Mouse (Mus musculus) MEL-GATA-1-ER (cell line): ENCODE measurements around the gene Ahdc1.
A peak's percentile ranks its signal among the peaks of the same experiment; 100 is the strongest.

Experiments
- DNase-seq: peaks from one replicate; pipeline ENCODE4 v3.0.0-alpha.2; 2012; ENCODE audit warnings: low read depth; ENCODE audit errors: extremely low read depth

Gene Ahdc1

GRCm38 (mm10) chr4:133011028-133011820 is at the start of gene Ahdc1:
Gene Ahdc1, plus strand, starts transcription at chr4:133011260.
- DNase-seq = peak; percentile 62

GRCm38 (mm10) chr4:132961866-132962265 is 49.2 kb upstream of the Ahdc1 start:
- no peak for DNase-seq

GRCm38 (mm10) chr4:132962628-132963027 is 48.4 kb upstream of the Ahdc1 start:
- no peak for DNase-seq

- no peak for DNase-seq
These were observed 47.6 kb upstream of the Ahdc1 start for GRCm38 (mm10) chr4:132963436-132963835.

GRCm38 (mm10) chr4:132964064-132964463 is 47.0 kb upstream of the Ahdc1 start:
- no peak for DNase-seq

GRCm38 (mm10) chr4:132964473-132964872 is 46.6 kb upstream of the Ahdc1 start:
- DNase-seq = no peak

GRCm38 (mm10) chr4:132968105-132968938 is 42.7 kb upstream of the Ahdc1 start:
- no peak for DNase-seq

GRCm38 (mm10) chr4:132971601-132972000 is 39.5 kb upstream of the Ahdc1 start:
- no peak for DNase-seq

- DNase-seq = no peak
These were observed 39.0 kb upstream of the Ahdc1 start for GRCm38 (mm10) chr4:132972101-132972500.

GRCm38 (mm10) chr4:132972556-132972955 is 38.5 kb upstream of the Ahdc1 start:
- DNase-seq = no peak

GRCm38 (mm10) chr4:132973186-132973585 is 37.9 kb upstream of the Ahdc1 start:
- DNase-seq = no peak

GRCm38 (mm10) chr4:132973814-132974398 is 37.2 kb upstream of the Ahdc1 start, which contains the start of gene Fgr:
Gene Fgr, plus strand, starts transcription at chr4:132974095.
- DNase-seq = no peak

GRCm38 (mm10) chr4:132974904-132975303 is 36.2 kb upstream of the Ahdc1 start:
- DNase-seq = no peak

GRCm38 (mm10) chr4:132975791-132976190 is 35.3 kb upstream of the Ahdc1 start:
- DNase-seq = no peak

- no peak for DNase-seq
These were observed 34.3 kb upstream of the Ahdc1 start for GRCm38 (mm10) chr4:132976729-132977128.

GRCm38 (mm10) chr4:132977597-132977996 is 33.5 kb upstream of the Ahdc1 start:
- no peak for DNase-seq

- DNase-seq = no peak
These were observed 31.9 kb upstream of the Ahdc1 start for GRCm38 (mm10) chr4:132979186-132979585.

- no peak for DNase-seq
These were observed 29.4 kb upstream of the Ahdc1 start for GRCm38 (mm10) chr4:132981621-132982020.

- no peak for DNase-seq
These were observed 28.1 kb upstream of the Ahdc1 start for GRCm38 (mm10) chr4:132982999-132983398.

GRCm38 (mm10) chr4:132983664-132984512 is 27.2 kb upstream of the Ahdc1 start:
- no peak for DNase-seq
